In the genomic region with DNA sequence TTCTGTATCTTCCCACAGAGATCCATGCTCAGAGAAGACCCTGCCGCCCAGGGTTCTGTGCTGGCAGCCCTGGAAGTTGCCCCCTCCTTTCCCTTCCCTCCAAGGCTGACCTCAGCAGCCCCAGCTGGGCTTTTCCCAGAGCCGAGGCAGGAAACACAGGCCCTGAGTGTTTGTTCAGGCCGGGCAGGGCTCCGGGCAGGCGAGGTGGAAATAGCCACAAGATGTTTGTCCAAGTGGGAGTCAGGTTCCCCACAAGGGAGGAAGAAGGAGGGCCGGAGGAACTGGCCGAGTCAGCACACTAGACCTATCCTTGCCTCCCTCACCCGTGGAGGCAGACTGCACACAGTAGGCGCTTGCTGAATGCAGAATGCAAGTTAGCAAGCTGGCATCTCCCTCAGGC, we compare ENCODE assay signal across 8 mouse cellular contexts. TPM values are rescaled to one million over a fixed set of nuclear protein-coding genes. Genes with fewer than 3 reads are reported as not detected.
A peak's percentile ranks its signal among the peaks of the same experiment; 100 is the strongest.
DNase-seq lines count a peak whose midpoint lies in the region; ATAC-seq and TF ChIP-seq lines count a peak whose summit lies in the region.

No protein-coding gene starts in this region.

- no peak overlapping the region for H3K4me3 ChIP-seq in liver, embryonic 14.5 days (ENCODE audit: insufficient read depth in 1 of 2, low read depth in 2 of 2, low read length in 2 of 2)
- no peak overlapping the region for H3K4me3 ChIP-seq in stomach, postnatal 0 days (ENCODE audit: low read depth, low read length)
- H3K4me3 ChIP-seq in cerebellum, adult 2 months (replicated peaks; ENCODE audit: insufficient read depth, low read depth, low read length) = no peak overlapping the region

- peaks cover 8 to 19% of the 10 kb centered on the region in 2 experiments for H3K4me1 ChIP-seq in liver, embryonic 14.5 days (replicated peaks; ENCODE audit: control insufficient read depth in 2 of 2, insufficient read depth in 2 of 2, low read length in 1 of 2)
- H3K4me1 ChIP-seq in stomach, postnatal 0 days (replicated peaks; ENCODE audit: control insufficient read depth, insufficient read depth) = no peaks in the 10 kb centered on the region
- H3K4me1 ChIP-seq in cerebellum, adult 2 months (ENCODE audit: control insufficient read depth, insufficient read depth, low read length) = peaks cover 15% of the 10 kb centered on the region

- no peak overlapping the region for H3K27ac ChIP-seq in liver, embryonic 14.5 days
- peak overlapping the region; percentile 65 for H3K27ac ChIP-seq in stomach, postnatal 0 days (replicated peaks)
- H3K27ac ChIP-seq in cerebellum, adult 2 months (ENCODE audit: insufficient read depth, low read length) = no peak overlapping the region

- no peak overlapping the region for H3K9ac ChIP-seq in liver, embryonic 14.5 days (replicated peaks)
- H3K9ac ChIP-seq in stomach, postnatal 0 days (ENCODE audit: low read length) = no peak overlapping the region

- TF ChIP-seq EP300 in liver, embryonic 14.5 days (IDR thresholded peaks at IDR 0.05; ENCODE audit: low read depth) = no peak
- no peak for TF ChIP-seq EP300 in stomach, postnatal 0 days (optimal IDR thresholded peaks at IDR 0.05)

- intact Hi-C loops in heart, postnatal 14 days (cut with DNase I) = loop anchor here (1.0 to 2.0 kb wide), 3 partner anchors 11 to 160 kb away; a partner anchor contains a TSS

- H3K4me2 ChIP-seq in liver, embryonic 14.5 days (ENCODE audit: low read depth) = no peak overlapping the region
- no peak overlapping the region for H3K4me2 ChIP-seq in stomach, postnatal 0 days (replicated peaks; ENCODE audit: low read depth)

- no peaks in the 10 kb centered on the region for H3K9me3 ChIP-seq in liver, embryonic 14.5 days (ENCODE audit: control insufficient read depth, low read length)
- no peaks in the 10 kb centered on the region for H3K9me3 ChIP-seq in stomach, postnatal 0 days (ENCODE audit: control insufficient read depth, low read length)

- ATAC-seq in liver, embryonic 14.5 days (ENCODE audit: insufficient read depth) = 0 out of 2 replicates have a peak, but pooled peaks have one; percentile 27
- peak; percentile 59 for ATAC-seq in stomach, postnatal 0 days (ENCODE audit: low FRiP score, low TSS enrichment)

- no peaks in the 10 kb centered on the region for H3K27me3 ChIP-seq in liver, embryonic 14.5 days (ENCODE audit: control insufficient read depth, insufficient read depth, low read length)
- no peaks in the 10 kb centered on the region for H3K27me3 ChIP-seq in stomach, postnatal 0 days (ENCODE audit: control insufficient read depth, insufficient read depth, low read length)
- H3K27me3 ChIP-seq in cerebellum, adult 2 months (ENCODE audit: control insufficient read depth, insufficient read depth, low read length) = no peaks in the 10 kb centered on the region

- no peak for TF ChIP-seq CTCF in liver, embryonic 14.5 days (IDR thresholded peaks at IDR 0.05; ENCODE audit: low read depth)
- TF ChIP-seq CTCF in stomach, postnatal 0 days (IDR thresholded peaks at IDR 0.05; ENCODE audit: low read depth) = no peak
- TF ChIP-seq CTCF in cerebellum, adult 2 months (IDR thresholded peaks at IDR 0.05; ENCODE audit: borderline replicate concordance, insufficient read depth, low read depth, low read length) = no peak

- H3K36me3 ChIP-seq in liver, embryonic 14.5 days (replicated peaks; ENCODE audit: control insufficient read depth, insufficient read depth, low read depth) = no peaks in the 10 kb centered on the region
- H3K36me3 ChIP-seq in stomach, postnatal 0 days (ENCODE audit: control insufficient read depth, insufficient read depth, low read length) = no peaks in the 10 kb centered on the region

- no peak for TF ChIP-seq POLR2A in cerebellum, adult 2 months (IDR thresholded peaks at IDR 0.05; ENCODE audit: borderline replicate concordance, insufficient read depth, low read length)

- DNase-seq in right cerebral cortex, postnatal 4 days = peak; percentile 5
- no peak for DNase-seq in right cerebral cortex, postnatal 25 days
- DNase-seq in fibroblast of lung, adult 2 months (ENCODE audit: low read depth) = peak; percentile 44
- DNase-seq in heart, postnatal 14 days = peak; percentile 76
- DNase-seq in liver, embryonic 14.5 days (ENCODE audit: low read depth in 3 of 3, low spot score in 3 of 3) = no peak
- DNase-seq in stomach, postnatal 0 days (ENCODE audit: low spot score) = peak; percentile 74
- no peak for DNase-seq in MN1 (ENCODE audit: low spot score)
- no peak for DNase-seq in cerebellum, adult 2 months

- 29% methylated on average over 9 of the region's 9 CpGs for WGBS in liver, embryonic 14.5 days (ENCODE audit: insufficient replicate concordance)
- 28% methylated on average over 9 of the region's 9 CpGs for WGBS in stomach, postnatal 0 days
- WGBS in cerebellum, adult 2 months = 47% methylated on average over 9 of the region's 9 CpGs

RNA-seq across cellular contexts. Expression of a gene that starts 11.9 kb away (rescaled TPM):
- 100 to 1,000 TPM; 113 to 133 TPM for total RNA-seq in heart, postnatal 14 days (2021)
- polyA plus RNA-seq in liver, embryonic 14.5 days (2012; rRNA removed) = 7.5 and 13.0 TPM in 2 replicates
- polyA plus RNA-seq in liver, embryonic 14.5 days (2014; fragmentation: Nextera tagmentation; extraction: Ambion mirVana) = 6.4 and 7.6 TPM in 2 replicates
- polyA plus RNA-seq in stomach, postnatal 0 days (2015; fragmentation: Nextera tagmentation; extraction: Ambion mirVana) = 9.7 and 10.4 TPM in 2 replicates
- 24.2 and 29.4 TPM in 2 replicates for polyA plus RNA-seq in cerebellum, adult 2 months (2012; rRNA removed)

Comparison
In these comparisons a context has a peak if more than half of its experiments do, and no peak if none do; other contexts are left out.
1. DNase-seq: peak in right cerebral cortex, postnatal 4 days (single experiment), fibroblast of lung, adult 2 months (single experiment), heart, postnatal 14 days (2 of 2) and stomach, postnatal 0 days (single experiment); none in right cerebral cortex, postnatal 25 days (single experiment), liver, embryonic 14.5 days (0 of 3), MN1 (single experiment) and cerebellum, adult 2 months (0 of 2).